ENCODE assay signal across 8 mouse cellular contexts in the genomic region with DNA sequence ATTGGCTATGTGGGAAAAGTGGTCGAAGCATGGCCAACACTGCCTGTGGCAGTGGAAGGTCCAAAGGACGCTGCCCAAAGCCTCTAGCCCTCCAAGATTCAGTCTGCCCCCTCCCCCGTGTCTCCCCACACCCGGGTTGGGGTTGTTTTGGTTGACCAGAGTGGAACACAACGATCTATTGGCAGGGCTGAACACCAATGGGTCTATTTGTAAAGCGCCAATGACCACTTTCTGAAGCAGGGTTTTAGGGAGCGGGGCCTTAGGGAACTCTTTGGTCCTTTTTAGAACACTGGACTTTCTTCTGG. TPM values are rescaled to one million over a fixed set of nuclear protein-coding genes. Genes with fewer than 3 reads are reported as not detected.
DNase-seq lines count a peak whose midpoint lies in the region; ATAC-seq and TF ChIP-seq lines count a peak whose summit lies in the region.
"Had no signal": no experiment of that assay in that cellular context is flagged by ENCODE, and none has a peak within 500 bp of the region (broad histone marks: within the 10 kb centered on the region; RNA-seq: fewer than 3 reads in every experiment).

No protein-coding gene starts in this region.

- 0 out of 2 replicates have a peak, but pooled peaks cover 1% of the 10 kb centered on the region for H3K36me3 ChIP-seq in lung, embryonic 14.5 days (ENCODE audit: insufficient read depth)
- no peaks in the 10 kb centered on the region for H3K36me3 ChIP-seq in forebrain, postnatal 0 days (ENCODE audit: insufficient read depth)
- no peaks in the 10 kb centered on the region for H3K36me3 ChIP-seq in intestine, postnatal 0 days (ENCODE audit: control insufficient read depth, insufficient read depth)
- H3K36me3 ChIP-seq in neural tube, embryonic 12.5 days = no peaks in the 10 kb centered on the region

- WGBS in lung, embryonic 14.5 days = 23% methylated on average over 7 of the region's 7 CpGs
- WGBS in forebrain, postnatal 0 days = 11% methylated on average over 7 of the region's 7 CpGs
- 26% methylated on average over 7 of the region's 7 CpGs for WGBS in intestine, postnatal 0 days
- WGBS in neural tube, embryonic 12.5 days = 8% methylated on average over 7 of the region's 7 CpGs

- H3K9ac ChIP-seq in lung, embryonic 14.5 days = no peak overlapping the region
- no peak overlapping the region for H3K9ac ChIP-seq in forebrain, postnatal 0 days
- no peak overlapping the region for H3K9ac ChIP-seq in intestine, postnatal 0 days (ENCODE audit: low read depth, low read length)
- H3K9ac ChIP-seq in neural tube, embryonic 12.5 days = no peak overlapping the region

- peak overlapping the region; percentile 87 for H3K4me2 ChIP-seq in lung, embryonic 14.5 days
- peak overlapping the region; percentile 94; the same call in 1 of the 2 replicates for H3K4me2 ChIP-seq in forebrain, postnatal 0 days (ENCODE audit: low read depth)
- peak overlapping the region; percentile 30; the same call in 1 of the 2 replicates for H3K4me2 ChIP-seq in intestine, postnatal 0 days (replicated peaks; ENCODE audit: low read depth)
- H3K4me2 ChIP-seq in neural tube, embryonic 12.5 days (replicated peaks) = peak overlapping the region; percentile 88; the same call in 1 of the 2 replicates

- H3K4me1 ChIP-seq in lung, embryonic 14.5 days (ENCODE audit: insufficient read depth) = peaks cover 3% of the 10 kb centered on the region; the same call in 1 of the 2 replicates
- peaks cover 12% of the 10 kb centered on the region; the same call in 1 of the 2 replicates for H3K4me1 ChIP-seq in forebrain, postnatal 0 days (ENCODE audit: insufficient read depth)
- H3K4me1 ChIP-seq in intestine, postnatal 0 days (replicated peaks; ENCODE audit: control insufficient read depth, insufficient read depth, low read length) = 0 out of 2 replicates have a peak, but pooled peaks cover 2% of the 10 kb centered on the region
- peaks cover 27% of the 10 kb centered on the region for H3K4me1 ChIP-seq in neural tube, embryonic 12.5 days

- H3K9me3 ChIP-seq in lung, embryonic 14.5 days (ENCODE audit: low read depth, low read length) = no peaks in the 10 kb centered on the region
- no peaks in the 10 kb centered on the region for H3K9me3 ChIP-seq in forebrain, postnatal 0 days (ENCODE audit: low read length)
- H3K9me3 ChIP-seq in intestine, postnatal 0 days (ENCODE audit: control insufficient read depth) = no peaks in the 10 kb centered on the region
- H3K9me3 ChIP-seq in neural tube, embryonic 12.5 days = no peaks in the 10 kb centered on the region

- TF ChIP-seq CTCF in lung, embryonic 14.5 days (IDR thresholded peaks at IDR 0.05; ENCODE audit: low read depth) = no peak
- no peak for TF ChIP-seq CTCF in forebrain, postnatal 0 days (IDR thresholded peaks at IDR 0.05; ENCODE audit: low read depth)
- no peak for TF ChIP-seq CTCF in intestine, postnatal 0 days (IDR thresholded peaks at IDR 0.05; ENCODE audit: low read depth)

- H3K4me3 ChIP-seq in lung, embryonic 14.5 days (ENCODE audit: low read depth, low read length) = no peak overlapping the region; the same call in 1 of the 2 replicates
- H3K4me3 ChIP-seq in forebrain, postnatal 0 days (ENCODE audit: low read depth, low read length) = no peak overlapping the region
- no peak overlapping the region for H3K4me3 ChIP-seq in intestine, postnatal 0 days (ENCODE audit: low read depth, low read length)
- H3K4me3 ChIP-seq in neural tube, embryonic 12.5 days = no peak overlapping the region

- no peak for DNase-seq in lung, embryonic 14.5 days
- no peak for DNase-seq in lung, postnatal 25 days (ENCODE audit: low spot score)
- DNase-seq in forebrain, postnatal 0 days = peak; percentile 19
- no peak for DNase-seq in thymus, postnatal 0 days (ENCODE audit: low spot score)
- no peak for DNase-seq in right cerebral cortex, postnatal 4 days

- no peak for ATAC-seq in lung, embryonic 14.5 days (ENCODE audit: insufficient read depth)
- no peak for ATAC-seq in forebrain, postnatal 0 days
- ATAC-seq in intestine, postnatal 0 days = no peak
- no peak for ATAC-seq in neural tube, embryonic 12.5 days (ENCODE audit: low FRiP score, low read depth)

- H3K27ac ChIP-seq in lung, embryonic 14.5 days (ENCODE audit: low read depth) = no peak overlapping the region
- no peak overlapping the region for H3K27ac ChIP-seq in forebrain, postnatal 0 days (ENCODE audit: low read depth, low read length)
- no peak overlapping the region for H3K27ac ChIP-seq in intestine, postnatal 0 days (ENCODE audit: low read depth, low read length)
- H3K27ac ChIP-seq in neural tube, embryonic 12.5 days = no peak overlapping the region

- peaks cover 33% of the 10 kb centered on the region for H3K27me3 ChIP-seq in lung, embryonic 14.5 days (ENCODE audit: insufficient read depth, low read length)
- H3K27me3 ChIP-seq in forebrain, postnatal 0 days (ENCODE audit: insufficient read depth, low read length) = peaks cover 23% of the 10 kb centered on the region
- H3K27me3 ChIP-seq in intestine, postnatal 0 days (replicated peaks; ENCODE audit: control insufficient read depth, insufficient read depth, low read length) = peaks cover 33% of the 10 kb centered on the region; the same call in 1 of the 2 replicates
- peaks cover 58% of the 10 kb centered on the region for H3K27me3 ChIP-seq in neural tube, embryonic 12.5 days (replicated peaks)
- H3K27me3 ChIP-seq: Patski had no signal

RNA-seq across cellular contexts. Expression of gene Cxcl12, which starts 1.0 kb away (rescaled TPM):
- polyA plus RNA-seq in lung, embryonic 14.5 days (2014; fragmentation: Nextera tagmentation; extraction: Ambion mirVana) = 87.4 and 91.0 TPM in 2 replicates
- total RNA-seq in forebrain, postnatal 0 days (2014; rRNA removed) = 26.5 and 32.0 TPM in 2 replicates
- 70.7 and 99.6 TPM in 2 replicates for polyA plus RNA-seq in forebrain, postnatal 0 days (2015; fragmentation: Nextera tagmentation; extraction: Ambion mirVana)
- 57.5 and 58.0 TPM in 2 replicates for polyA plus RNA-seq in intestine, postnatal 0 days (2015; fragmentation: Nextera tagmentation; extraction: Ambion mirVana)
- 87.4 and 94.5 TPM in 2 replicates for polyA plus RNA-seq in neural tube, embryonic 12.5 days (2016; fragmentation: Nextera tagmentation; extraction: Ambion mirVana)
- 239 and 262 TPM in 2 replicates for polyA plus RNA-seq in thymus, postnatal 0 days (2015; fragmentation: Nextera tagmentation; extraction: Ambion mirVana)

Comparison
In these comparisons a context has a peak if more than half of its experiments do, and no peak if none do; other contexts are left out.
1. H3K4me2 ChIP-seq: peak in every context shown above with its lines; median percentile 94 in forebrain, postnatal 0 days; 88 in neural tube, embryonic 12.5 days; 87 in lung, embryonic 14.5 days; 30 in intestine, postnatal 0 days.